Mouse (Mus musculus): ENCODE data around the gene Praf2.
A peak's percentile ranks its signal among the peaks of the same experiment; 100 is the strongest.
"Not testable (repeated sequence)": the region's sequence is repeated elsewhere in the genome, so short reads cannot be mapped to it uniquely, and the experiment has no call there.

Gene Praf2

DNA sequence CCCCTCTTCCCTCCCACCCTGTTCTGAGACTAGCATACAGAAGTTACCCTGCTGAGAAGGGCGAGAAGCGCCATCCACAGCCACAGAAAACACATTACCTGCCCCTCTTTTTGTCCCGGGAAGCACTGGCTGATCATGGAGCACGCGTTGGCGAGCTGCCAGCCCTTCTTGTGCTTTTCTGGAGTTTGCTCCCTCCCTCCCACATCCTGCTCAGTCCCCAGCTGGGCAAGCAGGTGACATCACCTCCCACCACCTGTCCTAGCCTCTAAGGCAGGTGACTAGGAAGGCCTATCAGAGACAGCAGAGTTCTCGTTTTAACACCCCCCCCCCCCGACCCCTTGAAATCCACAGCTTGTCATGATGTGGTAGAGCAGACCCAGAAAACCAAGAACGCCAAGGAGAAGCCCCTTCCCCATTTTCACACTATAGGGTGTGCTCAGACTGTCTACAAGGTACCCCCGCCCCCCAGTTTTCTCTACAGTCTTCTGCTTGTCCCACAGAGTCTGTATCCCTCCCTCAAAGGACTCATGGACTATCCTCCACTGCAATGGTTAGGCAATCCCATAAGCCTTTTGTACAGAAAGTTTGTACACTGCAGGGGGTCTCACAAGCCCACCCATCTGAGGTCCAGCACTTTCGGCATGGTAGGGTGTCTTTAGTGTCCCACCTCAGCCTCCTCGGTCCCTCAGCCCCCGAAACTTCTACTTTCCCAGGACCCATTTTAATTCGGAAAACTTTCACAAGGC, 11.3 kb downstream of the Praf2 start:
- DNase-seq (ENCODE audit: low read depth, low spot score), result no peak

- no peak for DNase-seq (ENCODE audit: low read depth, low spot score)
Measured at GRCm38 (mm10) chrX:7740082-7740819, 12.0 kb downstream of the Praf2 start.

DNA sequence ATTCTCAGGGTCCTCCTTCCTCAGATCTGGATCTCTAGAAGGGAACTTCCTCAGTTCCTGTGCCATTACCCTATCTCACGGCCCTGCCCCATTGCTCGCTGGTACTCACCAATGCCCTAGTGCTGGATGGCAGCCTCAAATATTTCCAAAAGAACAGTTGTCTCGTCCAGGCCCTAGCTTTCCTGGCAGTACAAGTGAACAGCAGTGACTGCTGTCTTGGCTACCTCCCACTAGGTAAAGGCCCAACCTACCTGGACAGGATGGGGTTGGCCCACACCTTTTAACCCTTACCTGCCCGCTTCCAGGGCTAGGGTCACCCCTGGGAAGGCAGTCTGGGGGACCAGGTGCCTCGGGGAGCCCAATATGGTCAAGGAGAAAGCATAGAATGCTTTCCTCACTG, 12.9 kb downstream of the Praf2 start:
- DNase-seq (ENCODE audit: low read depth, low spot score), result no peak

DNA sequence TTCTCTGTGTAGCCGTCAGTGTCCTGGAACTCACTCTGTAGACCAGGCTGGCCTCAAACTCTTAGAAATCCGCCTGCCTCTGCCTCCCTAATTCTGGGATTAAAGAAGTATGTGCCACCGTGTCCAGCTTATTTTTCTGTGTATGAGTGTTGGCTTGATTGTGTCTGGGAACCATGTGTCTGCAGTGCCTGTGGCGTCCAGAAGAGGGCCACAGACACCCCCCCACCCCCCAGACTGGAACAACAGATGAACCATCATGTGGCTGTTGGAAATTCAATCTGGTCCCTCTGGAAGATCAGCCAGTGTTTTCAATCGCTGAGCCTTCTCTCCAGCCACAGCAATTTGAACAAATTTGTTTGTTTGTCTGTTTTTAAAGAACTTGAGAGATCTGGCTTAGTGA, 15.2 kb downstream of the Praf2 start:
- DNase-seq (ENCODE audit: low read depth, low spot score), result no peak

GRCm38 (mm10) chrX:7744940-7745339, 16.7 kb downstream of the Praf2 start:
- DNase-seq (ENCODE audit: low read depth, low spot score), result no peak

GRCm38 (mm10) chrX:7745429-7745828, 17.2 kb downstream of the Praf2 start:
- DNase-seq (ENCODE audit: low read depth, low spot score), result no peak

- peak; percentile 83 for DNase-seq (ENCODE audit: low read depth, low spot score)
Measured at GRCm38 (mm10) chrX:7750432-7751116, 22.3 kb downstream of the Praf2 start, which contains the start of gene Ccdc120. Gene Ccdc120, minus strand, starts transcription at chrX:7750905.

DNA sequence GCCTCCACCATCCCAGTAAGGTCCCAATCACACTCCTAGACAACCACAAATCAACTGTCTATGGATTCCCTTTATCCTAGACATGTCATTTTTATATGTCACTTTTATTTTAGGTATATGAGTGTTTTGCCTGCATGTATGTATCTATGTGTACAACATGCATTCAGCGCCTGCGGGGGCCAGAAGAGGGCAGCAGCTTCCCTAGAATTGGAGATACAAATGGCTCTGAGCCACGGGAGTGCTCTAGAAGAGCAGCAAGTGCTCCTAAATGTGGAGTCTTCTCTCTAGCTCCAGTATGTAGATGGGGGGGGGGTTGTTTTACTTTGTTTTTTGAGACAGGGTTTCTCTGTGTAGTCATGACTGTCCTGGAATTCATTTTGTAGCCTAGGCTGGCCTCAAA, 25.4 kb downstream of the Praf2 start:
- not testable (repeated sequence) for DNase-seq (ENCODE audit: low read depth, low spot score)

DNA sequence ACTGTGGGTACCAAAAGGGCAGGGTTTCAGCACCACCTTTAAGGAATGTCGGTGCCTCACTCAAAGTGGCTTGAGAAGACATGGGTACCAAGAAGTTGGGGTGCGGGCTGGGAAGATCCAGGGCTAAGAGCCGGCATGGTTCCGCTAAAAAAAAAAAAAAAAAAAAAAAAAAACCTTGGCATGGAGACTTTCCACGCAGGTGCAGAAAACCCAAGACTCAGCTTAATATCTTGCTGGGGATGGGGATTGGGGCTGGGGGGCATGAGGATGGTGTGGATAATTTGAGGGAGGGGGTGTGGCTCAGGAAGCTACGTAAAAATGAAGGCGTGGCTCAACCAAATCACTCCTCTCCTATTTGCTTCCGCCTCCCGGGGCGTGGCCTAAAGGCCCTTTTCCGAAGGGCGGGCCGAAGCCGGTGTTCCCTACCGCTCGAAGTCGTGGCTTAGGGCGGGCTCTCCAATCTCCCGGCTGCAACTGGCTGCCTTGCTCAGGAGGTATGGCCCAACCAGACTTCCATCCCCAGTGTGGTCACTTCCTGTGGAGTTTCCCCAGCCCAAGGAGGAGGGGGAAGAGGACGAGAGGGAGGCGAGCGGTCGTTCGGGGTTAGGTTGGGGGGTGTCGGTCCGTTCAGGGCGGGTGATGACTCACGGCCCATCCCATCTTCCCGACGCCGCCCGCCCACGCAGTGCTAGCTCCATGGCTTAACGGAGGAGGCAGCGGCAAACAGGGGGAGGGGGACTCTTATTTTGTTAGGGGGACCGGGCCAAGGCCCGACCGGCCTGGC, 34.1 kb downstream of the Praf2 start, which contains the start of gene Tfe3:
Gene Tfe3 (plus strand): TSS at position 424 of the 784 bp plus-strand sequence.
- DNase-seq (ENCODE audit: low read depth, low spot score), result peak; percentile 94

DNA sequence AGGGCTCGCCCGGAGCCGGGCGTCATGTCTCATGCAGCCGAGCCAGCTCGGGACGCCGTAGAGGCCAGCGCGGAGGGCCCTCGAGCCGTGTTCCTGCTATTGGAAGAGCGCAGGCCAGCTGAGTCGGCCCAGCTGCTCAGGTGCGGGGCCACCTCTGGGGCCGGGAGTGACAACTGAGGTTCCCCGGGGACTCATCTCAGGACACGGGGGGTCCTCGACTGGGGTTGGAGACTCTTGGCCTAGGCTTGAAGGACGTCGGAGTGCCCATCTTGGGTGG, 34.6 kb downstream of the Praf2 start:
- no peak for DNase-seq (ENCODE audit: low read depth, low spot score)

DNA sequence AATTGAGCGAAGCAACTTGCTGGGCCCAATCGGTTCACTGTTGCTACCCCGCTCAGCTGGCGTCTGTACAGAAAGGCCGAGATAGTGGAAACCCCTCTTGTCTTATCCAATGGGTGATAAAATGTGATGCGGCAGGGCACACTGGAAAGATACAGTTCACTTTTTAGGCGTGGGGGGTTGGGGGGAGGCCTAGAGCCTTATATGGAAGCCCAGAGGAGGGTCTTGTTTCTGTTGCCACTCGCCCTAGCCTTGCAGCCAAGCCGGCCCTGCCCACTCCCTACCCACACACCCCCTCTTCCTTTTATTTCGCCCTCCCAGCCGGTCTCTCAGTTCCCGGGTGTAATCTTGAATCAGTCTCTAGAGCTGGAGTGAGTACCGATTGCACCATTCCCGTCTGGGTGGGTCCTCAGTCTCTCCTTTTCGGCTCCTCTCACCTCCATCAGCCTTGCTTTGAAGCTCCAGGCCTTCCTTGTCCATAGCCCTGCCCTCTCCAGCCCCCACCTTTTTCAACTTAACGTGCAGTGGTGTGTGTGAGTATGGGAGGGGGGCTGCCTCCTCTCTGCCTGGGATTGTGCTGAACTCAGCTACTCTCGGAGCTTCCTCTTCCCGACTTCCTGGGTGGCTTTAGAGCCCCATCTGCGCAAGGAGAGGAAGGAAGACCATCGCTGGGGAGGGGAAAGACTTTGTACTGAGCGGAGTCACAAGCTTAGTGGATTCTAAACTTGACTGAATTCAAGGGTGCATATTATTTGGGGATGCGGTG, 35.6 kb downstream of the Praf2 start:
- no peak for DNase-seq (ENCODE audit: low read depth, low spot score)

DNA sequence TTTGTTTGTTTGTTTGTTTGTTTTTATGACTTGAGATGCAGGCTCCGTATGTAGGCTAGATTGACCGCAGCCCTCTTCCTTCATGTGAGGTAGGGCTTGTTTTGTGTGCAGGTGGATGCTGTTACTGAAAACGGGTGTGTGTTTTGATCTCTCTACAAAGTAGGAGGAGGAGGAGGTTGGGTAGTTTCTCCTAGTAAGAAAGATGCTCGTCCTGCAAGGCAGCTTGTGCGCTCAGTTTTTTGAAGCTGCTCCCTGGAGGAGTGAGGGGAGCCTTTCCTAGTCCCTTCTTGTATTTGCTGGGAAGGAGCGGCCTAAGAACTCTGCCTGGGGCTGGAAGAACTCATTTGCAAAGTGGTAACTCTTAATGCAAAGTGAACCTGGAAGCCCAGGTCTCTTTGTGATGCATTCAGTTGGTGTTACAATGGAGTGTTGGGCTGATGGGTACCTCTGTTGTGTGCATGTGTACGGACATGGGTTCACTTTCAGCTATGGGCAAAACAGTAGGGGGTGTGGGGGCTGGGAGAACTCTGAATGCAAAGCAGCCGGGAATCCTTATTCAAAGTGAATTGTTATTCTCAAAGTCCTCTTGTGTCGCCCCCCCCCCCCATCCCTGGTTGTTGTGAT, 36.5 kb downstream of the Praf2 start:
- no peak for DNase-seq (ENCODE audit: low read depth, low spot score)

- no peak for DNase-seq (ENCODE audit: low read depth, low spot score)
Measured at GRCm38 (mm10) chrX:7765281-7765670, 37.0 kb downstream of the Praf2 start.

DNA sequence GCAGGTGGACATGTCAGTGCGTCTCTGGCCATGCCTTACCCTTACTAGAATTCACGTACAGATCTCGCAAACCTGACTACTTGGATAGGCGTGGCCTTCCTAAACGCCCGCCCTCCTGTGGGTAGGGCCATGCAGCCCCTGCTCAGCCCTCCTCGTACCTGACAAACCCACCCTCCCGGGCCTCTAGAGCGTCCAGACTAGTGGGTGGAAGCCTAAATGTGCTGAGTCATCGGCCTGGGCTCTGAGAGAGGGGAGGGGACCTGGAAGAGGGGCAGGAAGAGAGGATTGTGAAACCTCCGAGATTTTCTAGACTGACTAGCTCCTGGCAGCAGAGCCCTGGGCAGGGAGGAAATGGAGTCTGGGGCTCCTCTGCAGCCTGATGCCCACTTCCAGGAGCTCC, 37.5 kb downstream of the Praf2 start:
- DNase-seq (ENCODE audit: low read depth, low spot score), result peak; percentile 28

GRCm38 (mm10) chrX:7769302-7770017, 41.2 kb downstream of the Praf2 start:
- DNase-seq (ENCODE audit: low read depth, low spot score), result no peak

DNA sequence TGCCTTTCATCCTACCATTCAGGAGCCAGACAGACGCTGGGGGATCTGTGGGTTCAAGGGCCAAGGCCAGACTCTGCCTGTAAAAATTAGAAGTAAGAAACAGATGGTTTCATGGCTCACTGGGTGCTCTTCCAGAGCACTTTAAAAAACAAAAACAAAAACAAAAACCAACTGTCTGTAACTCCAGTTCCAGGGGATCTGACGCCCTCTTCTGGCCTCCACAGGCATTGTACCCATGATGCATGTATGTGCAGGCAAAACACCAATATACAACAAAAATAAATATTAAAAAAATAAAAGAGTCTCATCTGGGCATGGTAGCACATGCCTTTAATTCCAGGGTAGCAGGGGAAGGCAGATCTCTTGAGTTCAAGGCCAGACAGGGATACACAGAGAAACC, 44.5 kb downstream of the Praf2 start:
- DNase-seq (ENCODE audit: low read depth, low spot score), result no peak

DNA sequence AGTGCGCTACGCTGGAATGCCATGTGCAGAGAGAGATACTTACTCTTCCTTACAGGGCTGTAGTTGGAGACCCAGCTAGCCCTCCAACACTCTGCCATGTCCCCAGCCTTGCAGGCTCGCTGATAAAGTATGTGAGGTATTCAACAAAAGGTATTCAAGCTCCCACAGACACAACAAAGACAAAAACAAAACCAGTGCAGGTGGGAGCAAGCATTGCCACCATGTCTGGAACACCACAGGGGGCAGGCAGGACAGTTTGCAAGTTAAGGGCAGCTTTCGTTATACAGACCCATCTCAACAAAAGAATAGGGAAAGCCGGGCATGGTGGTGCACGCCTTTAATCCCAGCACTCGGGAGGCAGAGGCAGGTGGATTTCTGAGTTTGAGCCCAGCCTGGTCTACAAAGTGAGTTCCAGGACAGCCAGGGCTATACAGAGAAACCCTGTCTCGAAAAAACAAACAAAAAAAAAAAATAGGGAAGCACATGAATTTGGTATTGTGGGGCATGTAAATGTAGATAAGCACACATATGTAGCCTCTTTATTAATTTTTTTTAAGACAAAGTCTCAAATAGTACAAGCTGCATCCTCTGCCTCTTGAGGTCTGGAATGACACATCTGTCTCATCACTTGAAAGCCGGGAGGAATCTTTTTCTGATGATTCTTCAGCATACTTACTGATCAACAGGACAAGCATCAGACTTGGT, 47.4 kb downstream of the Praf2 start:
- no peak for DNase-seq (ENCODE audit: low read depth, low spot score)

GRCm38 (mm10) chrX:7776329-7777082, 48.3 kb downstream of the Praf2 start:
- DNase-seq (ENCODE audit: low read depth, low spot score), result peak; percentile 55
